Mouse (Mus musculus): Measurements from ENCODE around the gene Dtnb. TPM values are rescaled to one million over a fixed set of nuclear protein-coding genes. Genes with fewer than 3 reads are reported as not detected.

Dtnb gene
- polyA plus RNA-seq, 1 experiment from 2014 or later = 36.7 TPM

GRCm38 (mm10) chr12:3550280-3550679 lies 21.9 kb upstream of the Dtnb start:
- DNase-seq (ENCODE audit: low spot score) = peak; percentile 63
- 10% methylated on average over 13 of the region's 13 CpGs for WGBS
- Histone ChIP-seq H3K9me3 (no peaks in the 10 kb centered on the region), H3K27me3 (ENCODE audit: insufficient read depth, poor library complexity, severe bottlenecking) (no peaks in the 10 kb centered on the region), H3K4me3 (peak overlapping the region; percentile 34), H3K4me1 (replicated peaks) (peaks cover 11% of the 10 kb centered on the region), H3K36me3 (no peaks in the 10 kb centered on the region), H3K27ac (peak overlapping the region; percentile 50; the same call in 1 of the 2 replicates)

- H3K27ac ChIP-seq = no peak overlapping the region
- DNase-seq (ENCODE audit: low spot score) = no peak
- H3K9me3 ChIP-seq = no peaks in the 10 kb centered on the region
- no peaks in the 10 kb centered on the region for H3K36me3 ChIP-seq
- H3K27me3 ChIP-seq (ENCODE audit: insufficient read depth, poor library complexity, severe bottlenecking) = no peaks in the 10 kb centered on the region
- H3K4me1 ChIP-seq (replicated peaks) = no peaks in the 10 kb centered on the region; the same call in 1 of the 2 replicates
- WGBS = 61% methylated on average over 9 of the region's 9 CpGs
- no peak overlapping the region for H3K4me3 ChIP-seq
Observed at GRCm38 (mm10) chr12:3557414-3558319, 14.5 kb upstream of the Dtnb start.

GRCm38 (mm10) chr12:3560596-3560995 lies 11.6 kb upstream of the Dtnb start:
- WGBS = 32% methylated on average over 1 of the region's 1 CpGs
- no peak overlapping the region for H3K27ac ChIP-seq
- H3K9me3 ChIP-seq = no peaks in the 10 kb centered on the region
- peak; percentile 40 for DNase-seq (ENCODE audit: low spot score)
- no peak overlapping the region for H3K4me3 ChIP-seq
- H3K27me3 ChIP-seq (ENCODE audit: insufficient read depth, poor library complexity, severe bottlenecking) = no peaks in the 10 kb centered on the region
- no peaks in the 10 kb centered on the region; the same call in 1 of the 2 replicates for H3K4me1 ChIP-seq (replicated peaks)
- H3K36me3 ChIP-seq = no peaks in the 10 kb centered on the region

GRCm38 (mm10) chr12:3561032-3561431 lies 11.1 kb upstream of the Dtnb start:
- DNase-seq (ENCODE audit: low spot score) = no peak
- no peak overlapping the region for H3K27ac ChIP-seq
- WGBS = 81% methylated on average over 6 of the region's 6 CpGs
- no peaks in the 10 kb centered on the region; the same call in 1 of the 2 replicates for H3K4me1 ChIP-seq (replicated peaks)
- no peaks in the 10 kb centered on the region for H3K27me3 ChIP-seq (ENCODE audit: insufficient read depth, poor library complexity, severe bottlenecking)
- H3K4me3 ChIP-seq = no peak overlapping the region
- H3K36me3 ChIP-seq = no peaks in the 10 kb centered on the region
- H3K9me3 ChIP-seq = no peaks in the 10 kb centered on the region

- 95% methylated on average over 10 of the region's 10 CpGs for WGBS
- Histone ChIP-seq H3K36me3 (no peaks in the 10 kb centered on the region), H3K4me1 (replicated peaks) (no peaks in the 10 kb centered on the region; the same call in 1 of the 2 replicates), H3K9me3 (no peaks in the 10 kb centered on the region), H3K27ac (no peak overlapping the region), H3K27me3 (ENCODE audit: insufficient read depth, poor library complexity, severe bottlenecking) (no peaks in the 10 kb centered on the region), H3K4me3 (no peak overlapping the region)
- no peak for DNase-seq (ENCODE audit: low spot score)
Observed at GRCm38 (mm10) chr12:3562806-3563205, 9.4 kb upstream of the Dtnb start.

- Histone ChIP-seq H3K27me3 (ENCODE audit: insufficient read depth, poor library complexity, severe bottlenecking) (no peaks in the 10 kb centered on the region), H3K36me3 (no peaks in the 10 kb centered on the region), H3K4me1 (replicated peaks) (no peaks in the 10 kb centered on the region), H3K4me3 (no peak overlapping the region), H3K9me3 (no peaks in the 10 kb centered on the region), H3K27ac (no peak overlapping the region)
- DNase-seq (ENCODE audit: low spot score) = no peak
- WGBS = 83% methylated on average over 4 of the region's 4 CpGs
Observed at GRCm38 (mm10) chr12:3563659-3564058, 8.5 kb upstream of the Dtnb start.

GRCm38 (mm10) chr12:3568461-3568991 lies 3.7 kb upstream of the Dtnb start:
- WGBS = 75% methylated on average over 5 of the region's 5 CpGs
- DNase-seq (ENCODE audit: low spot score) = no peak
- no peaks in the 10 kb centered on the region for H3K36me3 ChIP-seq

GRCm38 (mm10) chr12:3570711-3571400 lies 1.3 kb upstream of the Dtnb start:
- peaks cover 4% of the 10 kb centered on the region; the same call in 1 of the 2 replicates for H3K27me3 ChIP-seq (ENCODE audit: insufficient read depth, poor library complexity, severe bottlenecking)
- no peak for DNase-seq (ENCODE audit: low spot score)
- H3K27ac ChIP-seq = no peak overlapping the region
- no peak overlapping the region for H3K4me3 ChIP-seq
- H3K4me1 ChIP-seq (replicated peaks) = peaks cover 18% of the 10 kb centered on the region
- 90% methylated on average over 4 of the region's 4 CpGs for WGBS
- no peaks in the 10 kb centered on the region for H3K36me3 ChIP-seq
- H3K9me3 ChIP-seq = no peaks in the 10 kb centered on the region

More at GRCm38 (mm10) chr12:3568461-3568991, 3.7 kb upstream of the Dtnb start:
- no peak overlapping the region for H3K27ac ChIP-seq
- peaks cover 13% of the 10 kb centered on the region for H3K4me1 ChIP-seq (replicated peaks)
- H3K4me3 ChIP-seq = no peak overlapping the region
- H3K27me3 ChIP-seq (ENCODE audit: insufficient read depth, poor library complexity, severe bottlenecking) = peaks cover 4% of the 10 kb centered on the region; the same call in 1 of the 2 replicates
- no peaks in the 10 kb centered on the region for H3K9me3 ChIP-seq

- no peaks in the 10 kb centered on the region for H3K9me3 ChIP-seq
- peak overlapping the region; percentile 90 for H3K4me3 ChIP-seq
- DNase-seq (ENCODE audit: low spot score) = peak; percentile 73
- H3K4me1 ChIP-seq (replicated peaks) = peaks cover 18% of the 10 kb centered on the region
- no peaks in the 10 kb centered on the region for H3K36me3 ChIP-seq
- WGBS = 1% methylated on average over 53 of the region's 53 CpGs
- H3K27me3 ChIP-seq (ENCODE audit: insufficient read depth, poor library complexity, severe bottlenecking) = peaks cover 4% of the 10 kb centered on the region; the same call in 1 of the 2 replicates
- peak overlapping the region; percentile 95 for H3K27ac ChIP-seq
Observed at GRCm38 (mm10) chr12:3572581-3573397, 608 bp downstream of the Dtnb start.

GRCm38 (mm10) chr12:3573410-3573809 lies 1.2 kb downstream of the Dtnb start:
- H3K27me3 ChIP-seq (ENCODE audit: insufficient read depth, poor library complexity, severe bottlenecking) = peaks cover 4% of the 10 kb centered on the region; the same call in 1 of the 2 replicates
- WGBS = 46% methylated on average over 6 of the region's 6 CpGs
- peaks cover 18% of the 10 kb centered on the region for H3K4me1 ChIP-seq (replicated peaks)

GRCm38 (mm10) chr12:3574670-3575069 lies 2.5 kb downstream of the Dtnb start:
- DNase-seq (ENCODE audit: low spot score) = no peak
- Histone ChIP-seq H3K4me3 (no peak overlapping the region), H3K9me3 (no peaks in the 10 kb centered on the region), H3K27ac (no peak overlapping the region), H3K27me3 (ENCODE audit: insufficient read depth, poor library complexity, severe bottlenecking) (peaks cover 4% of the 10 kb centered on the region; the same call in 1 of the 2 replicates), H3K4me1 (replicated peaks) (peaks cover 18% of the 10 kb centered on the region), H3K36me3 (no peaks in the 10 kb centered on the region)
- WGBS = 91% methylated on average over 4 of the region's 4 CpGs

More at GRCm38 (mm10) chr12:3573410-3573809, 1.2 kb downstream of the Dtnb start:
- no peaks in the 10 kb centered on the region for H3K9me3 ChIP-seq
- peak overlapping the region; percentile 90 for H3K4me3 ChIP-seq
- H3K27ac ChIP-seq = no peak overlapping the region
- DNase-seq (ENCODE audit: low spot score) = no peak
- H3K36me3 ChIP-seq = no peaks in the 10 kb centered on the region

- Histone ChIP-seq H3K4me1 (replicated peaks) (0 out of 2 replicates have a peak, but pooled peaks cover 1% of the 10 kb centered on the region), H3K27me3 (ENCODE audit: insufficient read depth, poor library complexity, severe bottlenecking) (no peaks in the 10 kb centered on the region), H3K9me3 (no peaks in the 10 kb centered on the region), H3K27ac (no peak overlapping the region), H3K36me3 (0 out of 2 replicates have a peak, but pooled peaks cover 4% of the 10 kb centered on the region), H3K4me3 (no peak overlapping the region)
- WGBS = 93% methylated on average over 2 of the region's 2 CpGs
- DNase-seq (ENCODE audit: low spot score) = no peak
Observed at GRCm38 (mm10) chr12:3579958-3580530, 7.9 kb downstream of the Dtnb start.
